Mouse (Mus musculus): Measurements from ENCODE around the gene Btnl6. TPM values are rescaled to one million over a fixed set of nuclear protein-coding genes. Genes with fewer than 3 reads are reported as not detected.
"Not testable (repeated sequence)": the region's sequence is repeated elsewhere in the genome, so short reads cannot be mapped to it uniquely, and the experiment has no call there.

Gene Btnl6
- polyA plus RNA-seq, 1 experiment, result not detected

DNA sequence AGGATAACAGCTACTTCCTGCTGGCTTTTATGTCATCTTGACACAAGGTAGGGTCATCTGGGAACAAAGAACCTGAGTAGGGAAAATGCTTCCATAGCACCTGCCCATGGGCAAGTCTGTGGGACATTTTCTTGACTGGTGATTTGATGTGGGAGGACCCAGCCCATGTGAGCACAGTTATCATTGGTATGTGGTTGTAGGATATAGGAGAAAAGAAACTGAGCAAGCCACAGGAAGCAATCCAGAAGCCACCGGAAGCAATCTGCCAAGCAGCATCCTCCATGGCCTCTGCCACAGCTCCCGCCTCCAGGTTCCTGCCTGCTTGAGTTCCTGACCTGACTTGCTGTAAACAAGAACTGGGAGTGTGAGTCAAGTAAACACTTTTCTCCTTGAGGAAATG, 46.7 kb downstream of the Btnl6 start:
- Histone ChIP-seq H3K4me1 (ENCODE audit: control insufficient read depth, insufficient read depth, low read length) (no peaks in the 10 kb centered on the region), H3K27ac (ENCODE audit: insufficient read depth, low read length) (no peak overlapping the region), H3K4me3 (ENCODE audit: insufficient read depth, low read length) (no peak overlapping the region)
- TF ChIP-seq CTCF (IDR thresholded peaks at IDR 0.05; ENCODE audit: extremely low read depth, insufficient read depth, low read length) (no peak), POLR2A (IDR thresholded peaks at IDR 0.05; ENCODE audit: extremely low read depth, insufficient read depth, low read length) (no peak)

DNA sequence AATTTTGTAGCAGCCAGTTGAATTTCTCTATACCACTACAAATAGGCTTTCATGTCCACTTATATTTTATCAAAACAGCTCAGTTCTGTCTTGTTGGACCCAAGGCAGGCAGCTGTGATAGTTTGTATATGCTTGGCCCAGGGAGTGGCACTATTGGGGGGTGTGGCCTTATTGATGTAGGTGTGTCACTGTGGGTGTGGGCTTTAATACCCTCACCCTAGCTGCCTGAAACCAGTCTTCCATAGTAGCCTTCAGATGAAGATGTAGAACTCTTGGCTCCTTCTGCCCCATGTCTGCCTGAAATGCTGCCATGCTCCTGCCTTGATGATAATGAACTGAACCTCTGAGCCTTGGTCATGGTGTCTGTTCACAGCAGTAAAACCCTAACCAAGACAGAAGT, 51.2 kb downstream of the Btnl6 start:
- H3K4me3 ChIP-seq (ENCODE audit: insufficient read depth, low read length), result not testable (repeated sequence)

DNA sequence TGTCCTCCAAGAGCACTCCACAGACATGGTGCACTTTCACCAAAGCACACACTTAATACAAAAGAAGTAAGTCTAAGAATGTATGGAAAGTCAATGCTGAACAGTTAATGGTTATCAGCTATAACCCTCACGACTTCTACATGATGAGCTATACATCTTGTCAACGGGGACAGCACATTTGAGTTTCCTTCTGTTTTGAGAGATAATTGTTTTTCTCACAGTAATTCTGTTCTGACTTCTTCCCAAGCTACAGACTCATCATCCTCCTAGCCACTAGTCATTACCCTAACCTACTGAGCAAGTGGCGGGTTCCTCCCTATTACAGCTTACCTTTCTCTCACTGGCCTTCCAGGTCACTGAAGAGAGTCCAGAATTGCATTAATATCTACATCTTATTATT, 57.9 kb downstream of the Btnl6 start:
- TF ChIP-seq CTCF (IDR thresholded peaks at IDR 0.05; ENCODE audit: extremely low read depth, insufficient read depth, low read length) (no peak), POLR2A (IDR thresholded peaks at IDR 0.05; ENCODE audit: extremely low read depth, insufficient read depth, low read length) (no peak)
- no peak overlapping the region for H3K27ac ChIP-seq (ENCODE audit: insufficient read depth, low read length)
- H3K4me3 ChIP-seq (ENCODE audit: insufficient read depth, low read length), result no peak overlapping the region
- H3K4me1 ChIP-seq (ENCODE audit: control insufficient read depth, insufficient read depth, low read length), result no peaks in the 10 kb centered on the region

More for the DNA sequence above, 51.2 kb downstream of the Btnl6 start:
- H3K27ac ChIP-seq (ENCODE audit: insufficient read depth, low read length); H3K4me1 ChIP-seq (ENCODE audit: control insufficient read depth, insufficient read depth, low read length): not testable (repeated sequence)

Other genes starting within 250 kb of the Btnl6 start
- gene H2-Aa, start 229.5 kb downstream of the Btnl6 start, polyA plus RNA-seq (2012; rRNA removed), result 2.8 and 2.9 TPM in 2 replicates
- 3.2 and 3.3 TPM in 2 replicates for gene H2-Eb1, start 211.5 kb downstream of the Btnl6 start, polyA plus RNA-seq (2012; rRNA removed)
- gene H2-Eb2, start 191.7 kb downstream of the Btnl6 start, polyA plus RNA-seq (2012; rRNA removed), result 0.04 TPM in 1 of 2 replicates, not detected in the other
- not detected in 2 replicates for gene Btnl2, start 162.5 kb downstream of the Btnl6 start, polyA plus RNA-seq (2012; rRNA removed)
- gene Btnl1, start 140.2 kb downstream of the Btnl6 start, polyA plus RNA-seq (2012; rRNA removed), result 0.04 TPM in 1 of 2 replicates, not detected in the other
- 7.4 and 8.7 TPM in 2 replicates for gene BC051142, start 118.5 kb downstream of the Btnl6 start, polyA plus RNA-seq (2012; rRNA removed)
- not detected in 2 replicates for gene Btnl4, start 40.0 kb downstream of the Btnl6 start, polyA plus RNA-seq (2012; rRNA removed)
- 3.4 and 3.8 TPM in 2 replicates for gene Notch4, start 46.9 kb upstream of the Btnl6 start, polyA plus RNA-seq (2012; rRNA removed)
- gene Gpsm3, start 72.5 kb upstream of the Btnl6 start, polyA plus RNA-seq (2012; rRNA removed), result 2.9 and 3.5 TPM in 2 replicates
- 66.2 and 72.6 TPM in 2 replicates for gene Pbx2, start 73.9 kb upstream of the Btnl6 start, polyA plus RNA-seq (2012; rRNA removed)
- 1.5 and 1.6 TPM in 2 replicates for gene Ager, start 80.5 kb upstream of the Btnl6 start, polyA plus RNA-seq (2012; rRNA removed)
- gene Rnf5, start 86.3 kb upstream of the Btnl6 start, polyA plus RNA-seq (2012; rRNA removed), result 125 and 130 TPM in 2 replicates
- gene Agpat1, start 86.9 kb upstream of the Btnl6 start, polyA plus RNA-seq (2012; rRNA removed), result 225 and 236 TPM in 2 replicates
- gene Egfl8, start 98.6 kb upstream of the Btnl6 start, polyA plus RNA-seq (2012; rRNA removed), result 5.3 and 6.1 TPM in 2 replicates
- 31.1 and 32.7 TPM in 2 replicates for gene Ppt2, start 111.2 kb upstream of the Btnl6 start, polyA plus RNA-seq (2012; rRNA removed)
- 160 and 165 TPM in 2 replicates for gene Prrt1, start 112.2 kb upstream of the Btnl6 start, polyA plus RNA-seq (2012; rRNA removed)
- 7.8 and 8.7 TPM in 2 replicates for gene Fkbpl, start 127.4 kb upstream of the Btnl6 start, polyA plus RNA-seq (2012; rRNA removed)
- gene Atf6b, start 129.8 kb upstream of the Btnl6 start, polyA plus RNA-seq (2012; rRNA removed), result 59.6 and 64.1 TPM in 2 replicates
- gene Tnxb, start 153.2 kb upstream of the Btnl6 start, polyA plus RNA-seq (2012; rRNA removed), result 2.2 and 2.6 TPM in 2 replicates
- gene C4b, start 226.5 kb upstream of the Btnl6 start, polyA plus RNA-seq (2012; rRNA removed), result 10.7 and 14.8 TPM in 2 replicates

All from cortical plate, adult 2 months (tissue).